Mouse (Mus musculus): ENCODE results near the gene Ift46.

Gene Ift46

GRCm38 (mm10) chr9:44767101-44768028, at the start of gene Ift46, which contains the start of gene Arcn1:
Ift46 (plus strand) TSS chr9:44767908.
Arcn1 (minus strand) TSS chr9:44767845.
- peak; percentile 78 to 82 for DNase-seq

GRCm38 (mm10) chr9:44718937-44719631, 48.6 kb upstream of the Ift46 start:
- DNase-seq: no peak

- DNase-seq: no peak
Measured at GRCm38 (mm10) chr9:44719632-44720357, 47.9 kb upstream of the Ift46 start.

GRCm38 (mm10) chr9:44720358-44721153, 47.2 kb upstream of the Ift46 start:
- no peak for DNase-seq

- DNase-seq: peak; percentile 35 to 61
Measured at GRCm38 (mm10) chr9:44721154-44721876, 46.4 kb upstream of the Ift46 start.

- no peak for DNase-seq
Measured at GRCm38 (mm10) chr9:44721877-44722186, 45.9 kb upstream of the Ift46 start.

GRCm38 (mm10) chr9:44722575-44722974, 45.1 kb upstream of the Ift46 start:
- no peak for DNase-seq

- no peak for DNase-seq
Measured at GRCm38 (mm10) chr9:44723008-44723407, 44.7 kb upstream of the Ift46 start.

- DNase-seq: no peak
Measured at GRCm38 (mm10) chr9:44723521-44724041, 44.1 kb upstream of the Ift46 start.

GRCm38 (mm10) chr9:44724223-44724622, 43.5 kb upstream of the Ift46 start:
- DNase-seq: no peak

- DNase-seq: no peak
Measured at GRCm38 (mm10) chr9:44724665-44725064, 43.0 kb upstream of the Ift46 start.

- no peak for DNase-seq
Measured at GRCm38 (mm10) chr9:44726431-44727146, 41.1 kb upstream of the Ift46 start.

- no peak for DNase-seq
Measured at GRCm38 (mm10) chr9:44727441-44727840, 40.3 kb upstream of the Ift46 start.

- DNase-seq: no peak
Measured at GRCm38 (mm10) chr9:44732130-44732549, 35.6 kb upstream of the Ift46 start.

- DNase-seq: no peak
Measured at GRCm38 (mm10) chr9:44732921-44733530, 34.7 kb upstream of the Ift46 start.

GRCm38 (mm10) chr9:44733671-44734523, 33.8 kb upstream of the Ift46 start:
- peak; percentile 31 to 37 for DNase-seq

- DNase-seq: peak; percentile 71 to 75
Measured at GRCm38 (mm10) chr9:44734524-44735494, 32.9 kb upstream of the Ift46 start, which contains the start of gene Phldb1. Phldb1 (minus strand) TSS chr9:44735198.

GRCm38 (mm10) chr9:44735886-44736285, 31.8 kb upstream of the Ift46 start:
- DNase-seq: no peak
